Mouse (Mus musculus) CH12.LX (cell line): Measurements from ENCODE around the gene Lad1.

Experiments
- CHD2 ChIP-seq: IDR thresholded peaks from 2 replicates; pipeline ENCODE4 v1.6.1; 2011; ENCODE audit warnings: low read length, improper control_type of control experiment
- CTCF ChIP-seq, 2 experiments: IDR thresholded peaks in 1 of 2; conservative IDR thresholded peaks in 1 of 2; 2 replicates each; pipeline ENCODE4 v1.5.1; 2011 to 2012; ENCODE audit warnings: low read depth in 2 of 2, low read length in 2 of 2, improper control_type of control experiment in 1 of 2, inconsistent platforms in 1 of 2, mild to moderate bottlenecking in 1 of 2, moderate library complexity in 1 of 2
- E2F4 ChIP-seq: IDR thresholded peaks from 2 replicates; pipeline ENCODE4 v1.6.1; 2011; ENCODE audit warnings: low read depth, low read length, improper control_type of control experiment; ENCODE audit not compliant: insufficient replicate concordance
- ELF1 ChIP-seq: IDR thresholded peaks from 2 replicates; pipeline ENCODE4 v1.6.1; 2014; ENCODE audit warnings: low read depth, mild to moderate bottlenecking, inconsistent platforms, low read length, improper control_type of control experiment

GRCm38 (mm10) chr1:135793370-135794215 lies 24.8 kb upstream of the Lad1 start:
- no peak for TF ChIP-seq CHD2
- no peak for TF ChIP-seq CTCF (conservative IDR thresholded peaks at IDR 0.05 in 1 of 2, IDR thresholded peaks at IDR 0.05 in 1 of 2; ENCODE audit: low read depth in 2 of 2, low read length in 2 of 2)
- no peak for TF ChIP-seq E2F4
- TF ChIP-seq ELF1: no peak
